In genomic region chr10:22273684-22274305, GRCm38 (mm10) we compare ENCODE assay signal across 8 mouse cellular contexts.
A peak's percentile ranks its signal among the peaks of the same experiment; 100 is the strongest.
DNase-seq lines count a peak whose midpoint lies in the region; ATAC-seq and TF ChIP-seq lines count a peak whose summit lies in the region.
"Had no signal": no experiment of that assay in that cellular context is flagged by ENCODE, and none has a peak within 500 bp of the region (broad histone marks: within the 10 kb centered on the region; RNA-seq: fewer than 3 reads in every experiment).

No protein-coding gene starts in this region.

- no peaks in the 10 kb centered on the region for H3K9me3 ChIP-seq in forebrain, embryonic 16.5 days (ENCODE audit: control insufficient read depth, low read length)
- H3K9me3 ChIP-seq in liver, postnatal 0 days (ENCODE audit: low read length) = no peaks in the 10 kb centered on the region

- no peak overlapping the region for H3K9ac ChIP-seq in forebrain, embryonic 16.5 days (replicated peaks; ENCODE audit: low read depth, low read length)
- H3K9ac ChIP-seq in liver, postnatal 0 days (replicated peaks) = no peak overlapping the region

- WGBS in forebrain, embryonic 16.5 days = under 1% methylated on average over 41 of the region's 41 CpGs
- 1% methylated on average over 41 of the region's 41 CpGs for WGBS in liver, postnatal 0 days (ENCODE audit: insufficient replicate concordance)

- ATAC-seq in forebrain, embryonic 16.5 days = 0 out of 2 replicates have a peak, but pooled peaks have one; percentile 19
- no peak for ATAC-seq in liver, postnatal 0 days

- peaks cover 15% of the 10 kb centered on the region for H3K4me1 ChIP-seq in forebrain, embryonic 16.5 days (replicated peaks; ENCODE audit: control insufficient read depth, insufficient read depth, low read length)
- H3K4me1 ChIP-seq in liver, postnatal 0 days (ENCODE audit: insufficient read depth) = peaks cover 2% of the 10 kb centered on the region; the same call in 1 of the 2 replicates

- DNase-seq in thymus, postnatal 4 days = peak; percentile 13
- DNase-seq in thymus, postnatal 14 days = no peak
- DNase-seq in liver, postnatal 0 days = no peak
- DNase-seq in adrenal gland, postnatal 10 days = no peak
- no peak for DNase-seq in frontal cortex, adult 2 months (ENCODE audit: extremely low spot score in 1 of 2, low spot score in 1 of 2)
- DNase-seq in cerebellum, adult 11 months = no peak
- DNase-seq: cerebellum, adult 9-10 months had no signal

- no peak overlapping the region for H3K27ac ChIP-seq in forebrain, embryonic 16.5 days (ENCODE audit: low read length)
- H3K27ac ChIP-seq in liver, postnatal 0 days (ENCODE audit: low read depth) = no peak overlapping the region

- TF ChIP-seq EP300 in liver, postnatal 0 days (IDR thresholded peaks at IDR 0.05; ENCODE audit: low read depth) = no peak

- H3K27me3 ChIP-seq in forebrain, embryonic 16.5 days (replicated peaks; ENCODE audit: control insufficient read depth, insufficient read depth, low read length) = peaks cover 7% of the 10 kb centered on the region
- H3K27me3 ChIP-seq in liver, postnatal 0 days (ENCODE audit: insufficient read depth, low read length) = peaks cover 16% of the 10 kb centered on the region

- no peak for TF ChIP-seq CTCF in liver, postnatal 0 days (IDR thresholded peaks at IDR 0.05; ENCODE audit: low read depth)

- no peaks in the 10 kb centered on the region for H3K36me3 ChIP-seq in forebrain, embryonic 16.5 days (ENCODE audit: control insufficient read depth, insufficient read depth)
- H3K36me3 ChIP-seq in liver, postnatal 0 days (replicated peaks; ENCODE audit: insufficient read depth, low read length) = no peaks in the 10 kb centered on the region

- H3K4me3 ChIP-seq in forebrain, embryonic 16.5 days (replicated peaks; ENCODE audit: low read length) = peak overlapping the region; percentile 47
- peak overlapping the region; percentile 36; the same call in 1 of the 2 replicates for H3K4me3 ChIP-seq in liver, postnatal 0 days (ENCODE audit: low read depth, low read length)

- H3K4me2 ChIP-seq in forebrain, embryonic 16.5 days (ENCODE audit: low read length) = peak overlapping the region; percentile 84
- peak overlapping the region; percentile 64 for H3K4me2 ChIP-seq in liver, postnatal 0 days (ENCODE audit: low read depth, low read length)
